Mouse (Mus musculus): Measurements from ENCODE around the gene Hand2.

GRCm38 (mm10) chr8:57346371-57346770 lies 25.6 kb downstream of the Hand2 start:
- TF ChIP-seq EP300 (IDR thresholded peaks at IDR 0.05; ENCODE audit: low read depth) (no peak), CTCF (IDR thresholded peaks at IDR 0.05; ENCODE audit: low read depth) (no peak)

Data from liver, postnatal 0 days (tissue).